Mouse (Mus musculus) 416B (cell line): ENCODE results near the gene Npl.

Source experiments
- DNase-seq: peaks from one replicate; pipeline ENCODE4 v3.0.0; 2011; ENCODE audit warnings: low read depth

The Npl gene

GRCm38 (mm10) chr1:153549536-153550199 lies at the start of gene Npl:
TSS of gene Npl (minus strand) at chr1:153550045.
- DNase-seq: no peak

- DNase-seq: no peak
These were observed 49.6 kb upstream of the Npl start for GRCm38 (mm10) chr1:153599302-153600045.

- no peak for DNase-seq
These were observed 48.9 kb upstream of the Npl start for GRCm38 (mm10) chr1:153598773-153599172.

GRCm38 (mm10) chr1:153593678-153594077 lies 43.8 kb upstream of the Npl start:
- DNase-seq: no peak

- no peak for DNase-seq
These were observed 40.4 kb upstream of the Npl start for GRCm38 (mm10) chr1:153590176-153590734.

- peak; percentile 26 for DNase-seq
These were observed 38.1 kb upstream of the Npl start for GRCm38 (mm10) chr1:153587956-153588355.

GRCm38 (mm10) chr1:153586826-153587225 lies 37.0 kb upstream of the Npl start:
- DNase-seq: no peak

GRCm38 (mm10) chr1:153585752-153586151 lies 35.9 kb upstream of the Npl start:
- DNase-seq: peak; percentile 82

GRCm38 (mm10) chr1:153583189-153583588 lies 33.3 kb upstream of the Npl start:
- peak; percentile 67 for DNase-seq

- DNase-seq: no peak
These were observed 24.9 kb upstream of the Npl start for GRCm38 (mm10) chr1:153574730-153575129.

GRCm38 (mm10) chr1:153572271-153573043 lies 22.6 kb upstream of the Npl start:
- DNase-seq: no peak

GRCm38 (mm10) chr1:153565701-153566100 lies 15.9 kb upstream of the Npl start:
- no peak for DNase-seq

- no peak for DNase-seq
These were observed 14.9 kb upstream of the Npl start for GRCm38 (mm10) chr1:153564701-153565100.

- DNase-seq: no peak
These were observed 13.8 kb upstream of the Npl start for GRCm38 (mm10) chr1:153563675-153564074.

GRCm38 (mm10) chr1:153560805-153561204 lies 11.0 kb upstream of the Npl start:
- no peak for DNase-seq

GRCm38 (mm10) chr1:153559701-153560100 lies 9.9 kb upstream of the Npl start:
- no peak for DNase-seq

GRCm38 (mm10) chr1:153559126-153559647 lies 9.3 kb upstream of the Npl start:
- DNase-seq: peak; percentile 68

GRCm38 (mm10) chr1:153556896-153557295 lies 7.1 kb upstream of the Npl start:
- DNase-seq: peak; percentile 35

- no peak for DNase-seq
These were observed 6.4 kb upstream of the Npl start for GRCm38 (mm10) chr1:153556202-153556601.

GRCm38 (mm10) chr1:153550814-153551213 lies 969 bp upstream of the Npl start:
- peak; percentile 57 for DNase-seq

GRCm38 (mm10) chr1:153547555-153547954 lies 2.3 kb downstream of the Npl start:
- DNase-seq: no peak

GRCm38 (mm10) chr1:153545196-153545595 lies 4.6 kb downstream of the Npl start:
- DNase-seq: no peak
